Mouse (Mus musculus) frontal cortex, adult 2 months (tissue): ENCODE results near the gene Aasdh. TPM values are rescaled to one million over a fixed set of nuclear protein-coding genes. Genes with fewer than 3 reads are reported as not detected.
"Not testable (repeated sequence)": the region's sequence is repeated elsewhere in the genome, so short reads cannot be mapped to it uniquely, and the experiment has no call there.

ENCODE experiments used
- DNase-seq, 2 experiments: peaks; one replicate each; pipeline ENCODE4 v3.0.0; 2022; ENCODE audit warnings: low spot score in 1 of 2; ENCODE audit errors: extremely low spot score in 1 of 2
- polyA plus RNA-seq: library from polyadenylated mRNA; depleted of rRNA; stranded (reverse); fragments of >200 nt; gene quantifications from 2 replicates; pipeline ENCODE4 v1.2.3, GENCODE M21; 2012

Aasdh gene
- polyA plus RNA-seq, 1 experiment, result 28.7 TPM

GRCm38 (mm10) chr5:76922833-76923232 lies 17.5 kb upstream of the Aasdh start:
- no peak for DNase-seq

GRCm38 (mm10) chr5:76912522-76912921 lies 7.2 kb upstream of the Aasdh start:
- not testable (repeated sequence) for DNase-seq

- DNase-seq, result no peak
These were observed 5.5 kb upstream of the Aasdh start for GRCm38 (mm10) chr5:76910807-76911206.

- DNase-seq, result no peak
These were observed 813 bp upstream of the Aasdh start for GRCm38 (mm10) chr5:76906155-76906499.

GRCm38 (mm10) chr5:76904713-76905404 lies 455 bp downstream of the Aasdh start:
- DNase-seq, result no peak

GRCm38 (mm10) chr5:76902131-76902530 lies 3.2 kb downstream of the Aasdh start:
- DNase-seq, result no peak

- no peak for DNase-seq
These were observed 12.2 kb downstream of the Aasdh start for GRCm38 (mm10) chr5:76893084-76893483.

GRCm38 (mm10) chr5:76892608-76893007 lies 12.7 kb downstream of the Aasdh start:
- DNase-seq, result no peak

- no peak for DNase-seq
These were observed 18.3 kb downstream of the Aasdh start for GRCm38 (mm10) chr5:76887011-76887410.

- DNase-seq, result no peak
These were observed 21.2 kb downstream of the Aasdh start for GRCm38 (mm10) chr5:76884107-76884506.

GRCm38 (mm10) chr5:76876106-76876758 lies 29.1 kb downstream of the Aasdh start:
- DNase-seq, result no peak

GRCm38 (mm10) chr5:76869553-76869952 lies 35.8 kb downstream of the Aasdh start:
- DNase-seq, result no peak

GRCm38 (mm10) chr5:76868693-76869286 lies 36.5 kb downstream of the Aasdh start:
- DNase-seq, result no peak

GRCm38 (mm10) chr5:76866819-76867218 lies 38.5 kb downstream of the Aasdh start:
- no peak for DNase-seq

- peak in 1 of 2 experiments; percentile 10 for DNase-seq
These were observed 46.9 kb downstream of the Aasdh start for GRCm38 (mm10) chr5:76858444-76858843.

GRCm38 (mm10) chr5:76857103-76858015 lies 48.0 kb downstream of the Aasdh start:
- no peak for DNase-seq

- DNase-seq, result peak in 1 of 2 experiments; percentile 38
These were observed 49.3 kb downstream of the Aasdh start for GRCm38 (mm10) chr5:76855829-76856600.

- DNase-seq, result peak; percentile 45 to 87
These were observed 51.8 kb downstream of the Aasdh start for GRCm38 (mm10) chr5:76853549-76853948.

GRCm38 (mm10) chr5:76851316-76851715 lies 54.0 kb downstream of the Aasdh start:
- DNase-seq, result no peak

GRCm38 (mm10) chr5:76847106-76847505 lies 58.2 kb downstream of the Aasdh start:
- no peak for DNase-seq
